Mouse (Mus musculus) CD4-positive, CD25-positive, alpha-beta regulatory T cell, adult 2 months (primary cell): ENCODE measurements at regions not wholly inside any gene's neighbourhood (a gene's known extent, or its start where the extent isn't known, plus 50 kb on each side); places are given as distances from the start of the nearest gene placed in this dataset.
A peak's percentile ranks its signal among the peaks of the same experiment; 100 is the strongest.

Experiments
- DNase-seq: peaks from one replicate; pipeline ENCODE4 v3.0.0-alpha.2; 2012; ENCODE audit warnings: low read depth, low spot score

DNA sequence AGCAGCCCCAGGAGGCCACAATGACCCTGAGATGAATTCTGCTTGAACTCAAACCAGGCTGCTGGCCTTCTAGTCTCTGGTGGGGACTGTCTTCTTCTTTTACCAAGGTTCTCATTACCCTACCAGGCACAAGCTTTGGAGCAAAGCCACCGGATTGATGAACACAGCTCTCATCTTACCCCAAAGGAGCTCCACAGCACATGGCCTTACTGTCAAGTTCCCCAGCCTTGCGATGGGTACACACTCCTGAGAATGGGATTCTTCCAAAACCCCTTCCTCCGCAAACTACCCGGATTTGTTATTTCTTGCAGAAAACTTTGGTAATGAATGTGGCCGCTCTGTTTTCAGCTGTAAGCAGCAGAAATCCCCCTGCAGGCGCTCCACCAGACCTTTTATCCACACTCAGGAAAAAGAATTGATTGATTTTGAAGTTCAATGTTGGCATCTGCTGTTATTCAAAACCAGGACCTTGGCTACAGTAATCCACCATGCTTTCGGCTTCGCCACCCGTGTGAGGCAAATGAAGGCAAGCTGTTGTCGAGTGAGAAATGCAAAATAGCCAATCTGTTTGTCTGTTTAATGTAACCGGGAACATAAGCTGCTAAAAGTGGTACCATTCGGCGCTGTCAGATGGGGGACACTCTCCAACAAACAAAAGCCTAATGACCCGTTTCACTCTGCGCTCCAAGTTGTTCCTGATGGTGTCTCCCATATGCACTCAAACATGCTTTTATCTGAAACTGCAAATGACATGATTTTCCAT is 278.9 kb downstream of the Maf start:
- no peak for DNase-seq

DNA sequence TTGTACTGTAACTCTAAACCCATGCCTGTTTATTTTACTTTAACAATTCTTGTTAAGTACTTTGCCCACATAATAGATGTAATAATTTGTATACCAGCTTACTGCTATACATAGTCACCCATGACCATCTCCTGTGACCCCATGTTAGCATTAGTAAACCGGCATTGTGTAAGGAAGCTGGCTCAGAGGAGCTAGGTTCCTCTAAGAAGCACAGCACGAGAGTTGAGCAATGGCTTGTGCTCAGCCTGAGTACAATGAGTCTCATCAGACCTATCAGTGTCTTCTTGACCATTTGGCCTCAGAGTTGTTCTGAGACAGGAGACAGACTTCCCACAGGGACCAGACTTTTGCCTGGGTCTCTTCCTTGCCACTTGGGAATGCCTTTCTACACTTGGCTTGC is 279.6 kb downstream of the Maf start:
- DNase-seq: no peak

DNA sequence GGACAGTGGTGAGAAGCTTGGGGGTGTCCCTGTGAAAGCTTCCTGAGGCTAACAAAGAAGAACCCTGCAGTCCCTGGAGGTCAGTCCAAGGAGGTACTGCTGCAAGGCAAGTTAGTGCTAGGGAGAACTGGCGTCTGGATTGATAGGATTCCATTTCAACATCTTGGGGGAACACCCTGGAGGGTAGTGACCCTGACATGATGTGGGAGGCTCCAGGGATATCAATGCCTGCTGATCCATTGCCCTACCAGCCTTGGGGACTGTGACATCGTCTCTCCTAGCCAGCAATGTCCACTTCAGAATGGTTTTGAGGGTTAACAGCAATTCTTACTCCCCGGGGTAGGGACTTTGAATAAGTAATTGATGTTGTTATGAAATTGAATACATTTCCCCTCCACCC is 280.1 kb downstream of the Maf start:
- no peak for DNase-seq

DNA sequence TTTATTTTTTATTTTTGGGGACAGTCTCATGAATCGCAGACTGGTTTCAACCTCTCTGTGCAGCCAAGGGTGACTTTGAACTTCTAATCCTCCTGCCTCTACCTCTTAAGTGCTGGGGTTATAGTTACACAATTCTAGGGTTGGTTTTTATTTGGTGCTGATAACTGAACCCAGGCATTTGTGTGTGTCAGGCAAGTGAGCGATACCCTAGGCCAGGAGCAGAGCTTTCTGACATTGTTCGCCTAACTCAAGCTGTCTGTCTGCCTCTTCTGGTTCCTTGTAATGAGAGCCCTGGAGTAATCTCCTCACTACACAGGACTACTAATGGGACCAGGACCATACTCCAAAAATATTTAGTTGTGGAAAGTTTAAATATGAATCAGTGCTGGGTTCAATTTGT is 281.1 kb downstream of the Maf start:
- no peak for DNase-seq

DNA sequence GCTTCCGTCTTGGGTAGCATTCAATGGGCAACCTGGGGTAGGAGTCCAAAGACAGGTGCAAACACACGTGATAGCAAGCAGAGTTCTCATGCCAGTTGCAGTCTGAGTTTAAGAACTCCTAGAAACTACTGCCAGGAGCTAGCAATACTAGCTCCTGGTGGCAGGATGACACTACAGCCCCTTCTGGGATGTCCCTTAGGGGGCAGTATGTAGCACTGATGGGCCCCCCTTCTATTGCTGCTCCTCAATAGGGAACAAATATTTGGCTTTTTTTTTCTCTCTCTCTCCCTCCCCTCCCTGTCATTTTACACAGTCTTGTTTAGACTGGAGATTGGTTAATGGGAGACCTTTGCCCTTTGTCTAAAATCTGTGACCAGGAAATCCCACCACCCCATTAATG is 282.2 kb downstream of the Maf start:
- no peak for DNase-seq

DNA sequence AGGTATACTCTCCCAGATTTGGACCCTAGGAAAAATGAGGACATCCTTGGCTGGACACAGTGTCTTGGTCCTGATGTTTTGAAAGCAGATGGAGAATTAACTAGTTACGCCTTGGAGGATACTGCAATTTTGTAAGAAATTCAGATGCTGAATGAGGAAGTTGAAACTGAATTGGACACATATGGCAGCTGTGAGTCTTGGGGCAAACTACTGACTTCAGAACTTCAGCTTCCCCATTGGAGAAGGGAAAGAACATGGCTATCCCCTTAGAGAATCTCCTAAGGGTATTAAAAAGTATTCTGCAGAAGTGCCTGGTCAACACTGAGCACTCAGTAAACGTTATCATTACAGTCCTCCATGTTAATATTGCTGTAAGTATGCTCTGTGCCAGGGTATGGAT is 283.9 kb downstream of the Maf start:
- DNase-seq: no peak

- DNase-seq: no peak
Observed at GRCm38 (mm10) chr8:115423056-115423455, 284.5 kb downstream of the Maf start.

DNA sequence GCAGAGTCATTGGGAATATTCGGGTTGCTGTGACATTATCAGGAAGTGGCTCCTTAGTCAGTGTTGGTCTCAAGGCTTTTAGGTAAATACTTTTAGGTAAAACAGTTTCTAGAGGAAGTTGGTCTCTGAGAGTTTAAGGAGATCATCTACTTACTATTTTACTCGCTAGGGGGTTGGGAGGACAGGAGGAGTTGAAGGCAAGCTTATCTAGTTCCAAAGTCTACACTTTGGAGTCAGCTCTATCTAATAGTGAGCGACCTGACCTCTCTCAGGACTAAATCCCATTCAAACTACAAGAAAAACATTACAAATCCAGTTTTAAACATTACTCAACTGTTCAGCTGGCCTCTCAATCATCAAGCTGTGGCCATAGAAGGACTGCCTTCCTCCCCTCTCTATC is 287.1 kb downstream of the Maf start:
- DNase-seq: no peak

- no peak for DNase-seq
Observed at GRCm38 (mm10) chr8:115420131-115420530, 287.5 kb downstream of the Maf start.

GRCm38 (mm10) chr8:115418056-115418455 is 289.5 kb downstream of the Maf start:
- DNase-seq: no peak

- peak; percentile 50 for DNase-seq
Observed at GRCm38 (mm10) chr8:115414061-115414473, 293.5 kb downstream of the Maf start.

DNA sequence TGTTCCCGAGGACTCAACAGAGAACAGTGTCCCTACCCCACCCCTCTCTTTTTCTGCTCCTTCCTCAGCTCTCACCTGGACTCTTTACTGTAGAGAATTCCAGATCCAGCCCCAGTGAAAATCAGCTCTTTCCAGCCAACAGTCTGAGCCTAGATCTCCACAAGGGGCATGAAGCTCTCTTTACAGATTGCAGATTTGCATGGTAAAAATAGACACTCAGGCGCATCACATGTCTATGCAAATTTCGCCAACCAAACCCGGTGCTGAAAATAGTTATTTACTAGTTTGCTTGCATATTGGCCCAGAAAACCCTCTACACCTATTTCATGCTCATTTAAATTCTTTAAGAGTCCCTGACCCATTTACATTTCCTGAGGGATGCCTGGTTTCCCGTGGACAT is 295.8 kb downstream of the Maf start:
- no peak for DNase-seq

DNA sequence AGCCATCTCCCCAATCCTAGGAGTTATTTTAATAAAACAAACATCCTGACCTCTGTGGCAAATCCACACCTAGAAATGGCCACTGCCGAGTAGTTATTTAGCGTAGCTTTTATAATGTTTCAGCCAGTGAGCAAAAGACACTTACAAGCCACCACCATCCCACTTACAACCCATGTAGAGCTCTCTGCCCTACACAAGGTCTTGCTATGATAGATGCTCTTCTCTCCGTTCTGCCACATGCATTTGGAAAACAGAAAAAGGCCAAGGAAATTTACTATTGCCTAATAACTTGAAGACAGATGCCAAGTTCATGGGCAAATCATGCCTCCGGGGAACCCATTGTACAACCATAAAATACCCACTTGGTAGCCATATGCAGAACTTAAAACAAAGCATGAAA is 296.5 kb downstream of the Maf start:
- no peak for DNase-seq

DNA sequence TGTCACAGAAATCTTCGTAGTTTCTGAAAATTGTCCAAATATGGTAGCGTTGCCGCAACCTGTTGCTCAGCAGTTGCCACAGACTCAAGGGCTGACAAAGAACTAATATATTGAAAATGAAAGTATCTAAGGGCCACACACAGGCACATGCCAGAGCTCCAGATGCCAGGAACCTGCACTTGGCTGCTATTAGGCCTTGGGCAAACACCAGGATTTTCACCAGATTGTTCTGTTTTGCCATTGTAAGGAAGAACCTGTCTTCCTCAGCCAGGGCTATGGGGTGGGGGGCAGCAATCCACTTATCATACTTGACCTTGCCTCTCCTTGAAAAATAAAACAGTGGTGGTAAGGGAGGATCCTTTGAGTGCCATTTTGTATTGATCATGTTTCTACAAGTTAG is 297.4 kb downstream of the Maf start:
- no peak for DNase-seq

- no peak for DNase-seq
Observed at GRCm38 (mm10) chr8:115407535-115407934, 300.1 kb downstream of the Maf start.

DNA sequence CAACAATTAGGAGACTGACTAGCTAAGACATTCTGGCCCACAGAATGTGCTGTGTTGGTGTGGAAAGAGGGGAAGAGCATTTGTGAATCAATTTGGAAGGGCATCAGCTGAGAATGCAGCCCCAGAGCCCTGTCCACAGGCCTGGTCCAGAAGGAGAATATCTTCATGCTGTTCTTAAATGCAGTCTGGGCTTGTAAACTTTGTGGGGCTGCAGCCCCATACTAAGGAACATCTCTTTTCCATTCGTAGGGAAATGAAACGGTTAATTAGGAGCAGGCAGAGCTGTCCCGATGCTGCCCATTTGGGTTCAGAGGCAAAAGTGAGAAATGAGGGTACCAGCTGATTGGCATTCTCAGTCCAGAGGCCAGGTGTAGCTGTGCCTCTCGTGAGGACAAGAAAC is 304.0 kb downstream of the Maf start:
- no peak for DNase-seq

GRCm38 (mm10) chr8:115402471-115403197 is 305.0 kb downstream of the Maf start:
- DNase-seq: no peak
